Mouse (Mus musculus): ENCODE results near the gene Dcbld1.

GRCm38 (mm10) chr10:52273012-52273411 lies 39.6 kb downstream of the Dcbld1 start:
- TF ChIP-seq CTCF (conservative IDR thresholded peaks at IDR 0.05; ENCODE audit: low read length) (no peak), NANOG (IDR thresholded peaks at IDR 0.05; ENCODE audit: borderline replicate concordance, low read length) (peak; percentile 15; the same call in 1 of the 2 replicates), POU5F1 (IDR thresholded peaks at IDR 0.05; ENCODE audit: borderline replicate concordance, low read length) (no peak)
